50 mouse cellular contexts compared by ENCODE assay signal in genomic region chr11:100019466-100019865, GRCm38 (mm10). TPM values are rescaled to one million over a fixed set of nuclear protein-coding genes. Genes with fewer than 3 reads are reported as not detected.
"Had no signal": no experiment of that assay in that cellular context is flagged by ENCODE, and none has a peak within 500 bp of the region (broad histone marks: within the 10 kb centered on the region; RNA-seq: fewer than 3 reads in every experiment).

No protein-coding gene starts in this region.

- H3K4me1 ChIP-seq: heart, embryonic 10.5 days; heart, embryonic 12.5 days; heart, embryonic 13.5 days; heart, embryonic 15.5 days; hindbrain, embryonic 10.5 days; hindbrain, embryonic 12.5 days; hindbrain, embryonic 13.5 days; hindbrain, embryonic 15.5 days; intestine, embryonic 15.5 days; kidney, embryonic 15.5 days had no signal

- H3K27me3 ChIP-seq: heart, embryonic 12.5 days; heart, embryonic 13.5 days; heart, embryonic 15.5 days; hindbrain, embryonic 12.5 days; hindbrain, embryonic 13.5 days; hindbrain, embryonic 15.5 days; intestine, embryonic 15.5 days; kidney, embryonic 15.5 days had no signal

- ATAC-seq: hindbrain, embryonic 16.5 days; hindbrain, postnatal 0 days; inflammation-experienced regulatory T-cells, adult 6 months; intestine, embryonic 15.5 days; intestine, postnatal 0 days had no signal

- H3K9me3 ChIP-seq: heart, embryonic 10.5 days; heart, embryonic 12.5 days; heart, embryonic 13.5 days; heart, embryonic 15.5 days; hindbrain, embryonic 10.5 days; hindbrain, embryonic 12.5 days; hindbrain, embryonic 13.5 days; hindbrain, embryonic 15.5 days; intestine, embryonic 15.5 days; kidney, embryonic 15.5 days had no signal

- H3K36me3 ChIP-seq: heart, embryonic 10.5 days; heart, embryonic 12.5 days; heart, embryonic 13.5 days; heart, embryonic 15.5 days; hindbrain, embryonic 10.5 days; hindbrain, embryonic 12.5 days; hindbrain, embryonic 13.5 days; hindbrain, embryonic 15.5 days; intestine, embryonic 15.5 days; kidney, embryonic 15.5 days had no signal

- H3K9ac ChIP-seq: heart, embryonic 12.5 days; heart, embryonic 13.5 days; heart, embryonic 15.5 days; hindbrain, embryonic 12.5 days; hindbrain, embryonic 13.5 days; hindbrain, embryonic 14.5 days; hindbrain, embryonic 15.5 days; intestine, embryonic 15.5 days; kidney, embryonic 15.5 days had no signal

- DNase-seq: heart, postnatal 10 days; heart, postnatal 14 days; heart, postnatal 4 days; kidney, adult 11 months; kidney, adult 18-20 months; kidney, adult 2 months; kidney, adult 8-10 months; kidney, adult 9 months; kidney, postnatal 10 days; kidney, postnatal 14 days; kidney, postnatal 25 days; kidney, postnatal 36 days; kidney, postnatal 4 days; layer of hippocampus, adult 9-11 months; layer of hippocampus, postnatal 36 days had no signal

- H3K27ac ChIP-seq: heart, embryonic 10.5 days; heart, embryonic 13.5 days; heart, embryonic 15.5 days; hindbrain, embryonic 10.5 days; hindbrain, embryonic 12.5 days; hindbrain, embryonic 13.5 days; hindbrain, embryonic 14.5 days; hindbrain, embryonic 15.5 days; hindbrain, postnatal 0 days; intestine, embryonic 15.5 days; kidney, embryonic 15.5 days; kidney, postnatal 0 days; layer of hippocampus, adult 2 months; left cerebral cortex, adult 2 months had no signal

- H3K4me2 ChIP-seq: heart, embryonic 11.5 days; heart, embryonic 12.5 days; heart, embryonic 13.5 days; heart, embryonic 15.5 days; hindbrain, embryonic 12.5 days; hindbrain, embryonic 13.5 days; hindbrain, embryonic 14.5 days; hindbrain, embryonic 15.5 days; intestine, embryonic 15.5 days; kidney, embryonic 15.5 days had no signal

- H3K4me3 ChIP-seq: heart, embryonic 10.5 days; heart, embryonic 12.5 days; heart, embryonic 13.5 days; heart, embryonic 15.5 days; hindbrain, embryonic 10.5 days; hindbrain, embryonic 12.5 days; hindbrain, embryonic 13.5 days; hindbrain, embryonic 15.5 days; intestine, embryonic 15.5 days; kidney, embryonic 15.5 days; layer of hippocampus, adult 2 months; left cerebral cortex, adult 2 months had no signal

RNA-seq across cellular contexts. Expression of gene Krt33a, which starts 3.5 kb away (rescaled TPM):
- total RNA-seq: heart, postnatal 10 days; heart, postnatal 14 days; heart, postnatal 25 days; heart, postnatal 4 days; hematopoietic stem cell, adult 5-6 weeks; hindbrain, postnatal 0 days; layer of hippocampus, adult 18-20 months; layer of hippocampus, adult 2 months; layer of hippocampus, adult 8-10 months; layer of hippocampus, postnatal 10 days; layer of hippocampus, postnatal 14 days; layer of hippocampus, postnatal 25 days; layer of hippocampus, postnatal 36 days; left cerebral cortex, adult 18-20 months; left cerebral cortex, adult 2 months; left cerebral cortex, adult 8-10 months had no signal
- polyA plus RNA-seq: heart, embryonic 10.5 days; heart, embryonic 11.5 days; heart, embryonic 12.5 days; heart, embryonic 13.5 days; heart, embryonic 14.5 days; heart, embryonic 15.5 days; heart, embryonic 16.5 days; heart, postnatal 0 days; hindbrain, embryonic 10.5 days; hindbrain, embryonic 11.5 days; hindbrain, embryonic 12.5 days; hindbrain, embryonic 13.5 days; hindbrain, embryonic 14.5 days; hindbrain, embryonic 15.5 days; hindbrain, embryonic 16.5 days; hindbrain, postnatal 0 days; inflammation-experienced regulatory T-cells, adult 6 months; intestine, embryonic 15.5 days; intestine, postnatal 0 days; kidney, adult 2 months; kidney, embryonic 14.5 days; kidney, embryonic 15.5 days; kidney, embryonic 16.5 days; kidney, postnatal 0 days; large intestine, adult 2 months had no signal

RNA-seq across cellular contexts. Expression of gene Krt33b, which starts 10.2 kb away (rescaled TPM):
- total RNA-seq: heart, postnatal 10 days; heart, postnatal 14 days; heart, postnatal 25 days; heart, postnatal 4 days; hematopoietic stem cell, adult 5-6 weeks; hindbrain, postnatal 0 days; layer of hippocampus, adult 18-20 months; layer of hippocampus, adult 2 months; layer of hippocampus, adult 8-10 months; layer of hippocampus, postnatal 10 days; layer of hippocampus, postnatal 14 days; layer of hippocampus, postnatal 25 days; layer of hippocampus, postnatal 36 days; left cerebral cortex, adult 18-20 months; left cerebral cortex, adult 2 months; left cerebral cortex, adult 8-10 months had no signal
- polyA plus RNA-seq: heart, embryonic 10.5 days; heart, embryonic 11.5 days; heart, embryonic 12.5 days; heart, embryonic 13.5 days; heart, embryonic 14.5 days; heart, embryonic 15.5 days; heart, embryonic 16.5 days; heart, postnatal 0 days; hindbrain, embryonic 10.5 days; hindbrain, embryonic 11.5 days; hindbrain, embryonic 12.5 days; hindbrain, embryonic 13.5 days; hindbrain, embryonic 14.5 days; hindbrain, embryonic 15.5 days; inflammation-experienced regulatory T-cells, adult 6 months; intestine, postnatal 0 days; kidney, adult 2 months; kidney, embryonic 14.5 days; kidney, embryonic 15.5 days; kidney, postnatal 0 days; large intestine, adult 2 months had no signal

RNA-seq across cellular contexts. Expression of gene Krt34, which starts 21.9 kb away (rescaled TPM):
- total RNA-seq: heart, postnatal 10 days; heart, postnatal 14 days; heart, postnatal 25 days; heart, postnatal 4 days; hematopoietic stem cell, adult 5-6 weeks; hindbrain, postnatal 0 days; layer of hippocampus, adult 18-20 months; layer of hippocampus, adult 2 months; layer of hippocampus, adult 8-10 months; layer of hippocampus, postnatal 10 days; layer of hippocampus, postnatal 14 days; layer of hippocampus, postnatal 25 days; layer of hippocampus, postnatal 36 days; left cerebral cortex, adult 18-20 months; left cerebral cortex, adult 2 months; left cerebral cortex, adult 8-10 months had no signal
- polyA plus RNA-seq: heart, embryonic 10.5 days; heart, embryonic 11.5 days; heart, embryonic 12.5 days; heart, embryonic 13.5 days; heart, embryonic 14.5 days; heart, embryonic 15.5 days; heart, embryonic 16.5 days; heart, postnatal 0 days; hindbrain, embryonic 10.5 days; hindbrain, embryonic 11.5 days; hindbrain, embryonic 12.5 days; hindbrain, embryonic 13.5 days; hindbrain, embryonic 14.5 days; hindbrain, embryonic 15.5 days; hindbrain, embryonic 16.5 days; hindbrain, postnatal 0 days; inflammation-experienced regulatory T-cells, adult 6 months; intestine, embryonic 15.5 days; intestine, postnatal 0 days; kidney, adult 2 months; kidney, embryonic 14.5 days; kidney, embryonic 15.5 days; kidney, embryonic 16.5 days; kidney, postnatal 0 days; large intestine, adult 2 months had no signal

RNA-seq across cellular contexts. Expression of gene Krtap17-1, which starts 25.7 kb away (rescaled TPM):
- total RNA-seq: heart, postnatal 10 days; heart, postnatal 14 days; heart, postnatal 25 days; heart, postnatal 4 days; hematopoietic stem cell, adult 5-6 weeks; layer of hippocampus, adult 18-20 months; layer of hippocampus, adult 2 months; layer of hippocampus, adult 8-10 months; layer of hippocampus, postnatal 10 days; layer of hippocampus, postnatal 14 days; layer of hippocampus, postnatal 25 days; layer of hippocampus, postnatal 36 days; left cerebral cortex, adult 18-20 months; left cerebral cortex, adult 2 months; left cerebral cortex, adult 8-10 months had no signal
- polyA plus RNA-seq: heart, embryonic 11.5 days; heart, embryonic 12.5 days; heart, embryonic 13.5 days; heart, embryonic 14.5 days; heart, embryonic 15.5 days; heart, embryonic 16.5 days; heart, postnatal 0 days; hindbrain, embryonic 10.5 days; hindbrain, embryonic 12.5 days; inflammation-experienced regulatory T-cells, adult 6 months; kidney, adult 2 months; kidney, embryonic 14.5 days; kidney, embryonic 15.5 days; kidney, embryonic 16.5 days; kidney, postnatal 0 days; large intestine, adult 2 months had no signal

RNA-seq across cellular contexts. Expression of gene Krt31, which starts 30.9 kb away (rescaled TPM):
- total RNA-seq: heart, postnatal 10 days; heart, postnatal 14 days; heart, postnatal 25 days; heart, postnatal 4 days; hematopoietic stem cell, adult 5-6 weeks; hindbrain, postnatal 0 days; layer of hippocampus, adult 18-20 months; layer of hippocampus, adult 2 months; layer of hippocampus, adult 8-10 months; layer of hippocampus, postnatal 10 days; layer of hippocampus, postnatal 14 days; layer of hippocampus, postnatal 25 days; layer of hippocampus, postnatal 36 days; left cerebral cortex, adult 18-20 months; left cerebral cortex, adult 2 months; left cerebral cortex, adult 8-10 months had no signal
- polyA plus RNA-seq: heart, embryonic 10.5 days; heart, embryonic 11.5 days; heart, embryonic 12.5 days; heart, embryonic 13.5 days; heart, embryonic 14.5 days; heart, embryonic 15.5 days; heart, postnatal 0 days; hindbrain, embryonic 10.5 days; hindbrain, embryonic 11.5 days; hindbrain, embryonic 12.5 days; hindbrain, embryonic 13.5 days; hindbrain, embryonic 14.5 days; hindbrain, embryonic 15.5 days; hindbrain, embryonic 16.5 days; hindbrain, postnatal 0 days; inflammation-experienced regulatory T-cells, adult 6 months; intestine, embryonic 15.5 days; kidney, adult 2 months; kidney, embryonic 14.5 days; kidney, embryonic 15.5 days; kidney, embryonic 16.5 days; kidney, postnatal 0 days had no signal
